Mouse (Mus musculus) megakaryocyte-erythroid progenitor cell, adult 5-6 weeks (primary cell): ENCODE measurements around the gene Calr. TPM values are rescaled to one million over a fixed set of nuclear protein-coding genes. Genes with fewer than 3 reads are reported as not detected.

Source experiments
- ATAC-seq: replicated peaks from 2 replicates; pipeline ENCODE4 v1.8.0; 2016; ENCODE audit warnings: mild to moderate bottlenecking, inconsistent platforms; ENCODE audit not compliant: severe bottlenecking, poor library complexity, low FRiP score, low TSS enrichment
- total RNA-seq, 2 experiments: library from RNA; stranded (forward) in 1 of 2; stranded (reverse) in 1 of 2; fragments of 200-1000, 215-1000 nt in 1 of 2; fragments of >200 nt in 1 of 2; fragmentation: Nextera tagmentation in 1 of 2; gene quantifications; 2 replicates each; pipeline ENCODE4 v1.2.3; 2014 to 2017

The Calr gene
- 286 and 320 TPM in 2 replicates for total RNA-seq (2014; fragmentation: Nextera tagmentation)
- total RNA-seq (2017) = 1,361 and 1,527 TPM in 2 replicates

GRCm38 (mm10) chr8:84846722-84847572, at the start of gene Calr:
Gene Calr, minus strand, starts transcription at chr8:84846934.
- ATAC-seq = peak; percentile 94

- ATAC-seq = no peak
Measured at GRCm38 (mm10) chr8:84895963-84896362, 49.2 kb upstream of the Calr start.

- peak; percentile 99 for ATAC-seq
Measured at GRCm38 (mm10) chr8:84893709-84894134, 47.0 kb upstream of the Calr start, which contains the start of gene Gcdh. Gene Gcdh, minus strand, starts transcription at chr8:84893921.

DNA sequence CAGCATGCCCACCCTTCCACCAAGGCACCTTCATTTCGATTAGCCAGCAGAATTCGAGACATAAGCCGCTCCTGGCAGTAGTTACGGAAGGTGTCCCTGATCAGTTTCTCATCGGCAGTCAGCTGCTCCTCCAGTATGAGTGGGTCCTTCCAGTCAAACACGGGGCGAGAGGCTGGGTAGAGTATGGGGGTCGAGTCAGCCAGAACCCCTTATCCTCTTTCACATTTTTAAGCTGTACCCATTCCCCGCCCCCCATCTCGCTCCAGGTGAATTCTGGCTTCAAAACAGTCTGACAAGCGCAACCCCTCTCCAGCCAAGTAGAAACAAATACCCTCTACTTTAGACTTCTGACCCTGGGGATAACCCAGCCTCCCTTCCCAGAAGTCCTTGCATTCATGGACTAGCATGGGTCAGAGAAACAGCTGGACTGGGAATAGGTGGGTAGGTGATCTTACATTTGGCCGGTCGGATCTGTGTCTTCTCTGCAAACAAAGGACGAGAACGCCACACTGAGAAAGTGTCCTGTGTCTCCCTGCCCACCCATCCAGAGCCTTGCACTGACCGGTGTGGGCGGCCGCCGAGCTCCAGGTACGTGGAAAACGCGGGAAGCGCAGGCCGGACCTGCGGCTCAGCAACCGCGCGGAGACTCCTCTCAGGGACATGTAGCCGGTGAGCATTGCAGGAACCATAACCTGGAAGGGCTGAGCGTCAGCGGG, 46.4 kb upstream of the Calr start:
- ATAC-seq = no peak

GRCm38 (mm10) chr8:84889141-84889540, 42.4 kb upstream of the Calr start:
- no peak for ATAC-seq

- ATAC-seq = no peak
Measured at GRCm38 (mm10) chr8:84888280-84888679, 41.5 kb upstream of the Calr start.

- peak; percentile 67 for ATAC-seq
Measured at GRCm38 (mm10) chr8:84884728-84885127, 38.0 kb upstream of the Calr start.

GRCm38 (mm10) chr8:84878915-84879314, 32.2 kb upstream of the Calr start:
- no peak for ATAC-seq

DNA sequence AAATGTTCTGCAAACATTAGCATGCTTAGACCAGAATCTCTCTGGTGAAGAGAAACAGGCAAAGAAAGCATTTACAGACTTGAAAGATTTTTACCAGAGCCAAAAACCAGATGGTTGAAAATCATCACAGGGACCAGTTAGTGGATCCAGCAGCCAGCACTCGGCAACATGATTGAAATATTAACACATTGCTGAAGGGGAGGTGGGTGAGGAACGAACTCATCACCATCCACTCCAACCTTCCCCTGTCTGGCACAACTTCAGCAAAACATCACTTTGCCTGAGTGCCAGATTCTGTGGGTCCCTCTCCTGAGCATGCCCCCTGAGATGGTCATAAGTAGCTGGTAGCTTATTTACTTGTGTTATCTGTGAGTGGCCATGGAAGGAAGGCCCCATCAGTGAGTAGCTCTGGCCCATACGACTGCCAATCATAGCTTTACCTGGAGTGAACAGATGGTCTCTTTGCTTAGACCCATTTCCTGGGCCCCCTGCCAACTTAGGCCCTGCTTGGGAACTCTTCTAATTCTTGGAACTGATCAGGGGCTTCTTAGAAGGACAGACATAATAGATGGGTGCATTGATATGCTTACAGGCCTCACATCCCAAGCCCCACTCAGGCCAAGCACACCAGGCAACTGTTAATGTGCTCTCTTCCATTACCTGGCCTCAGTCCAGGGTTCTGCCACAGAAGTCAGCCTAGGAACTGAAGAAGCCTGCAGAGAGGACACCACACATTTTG, 30.7 kb upstream of the Calr start:
- peak; percentile 34; the same call in 1 of the 2 replicates for ATAC-seq

DNA sequence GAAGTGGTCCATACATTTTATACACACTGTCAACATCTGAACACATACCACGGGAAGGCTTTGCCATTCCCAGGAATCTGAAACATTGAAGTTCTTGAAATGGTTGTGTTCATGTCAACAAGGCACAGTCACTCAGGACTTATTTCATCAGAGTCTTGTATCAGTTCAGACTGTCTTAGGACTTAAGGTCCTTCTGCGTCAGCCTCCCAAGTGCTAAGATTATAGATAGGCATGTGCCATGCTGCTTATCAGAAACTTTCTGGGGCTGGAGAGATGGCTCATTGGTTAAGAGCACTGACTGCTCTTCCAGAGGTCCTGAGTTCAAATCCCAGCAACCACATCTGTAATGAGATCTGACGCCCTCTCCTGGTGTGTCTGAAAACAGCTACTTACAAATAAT, 27.6 kb upstream of the Calr start:
- no peak for ATAC-seq

DNA sequence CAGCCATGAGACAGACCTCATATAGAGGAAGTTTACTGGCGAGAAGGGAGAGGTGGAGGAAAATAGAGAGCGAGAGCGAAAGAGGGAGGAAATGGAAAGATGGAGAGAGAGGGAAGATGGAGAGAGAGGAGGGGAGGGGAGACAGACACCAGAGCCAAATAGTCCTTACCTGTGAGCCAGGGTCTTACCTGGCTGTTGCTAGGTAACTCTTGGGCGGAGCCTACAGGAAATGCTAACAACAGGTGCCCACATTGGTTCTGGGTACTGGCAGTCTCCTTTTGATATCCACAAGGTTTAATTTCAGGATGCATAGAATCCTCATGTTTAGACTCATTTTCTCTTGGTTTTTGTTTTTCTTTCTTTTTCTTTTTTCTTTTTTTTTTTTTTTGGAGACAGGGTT, 26.3 kb upstream of the Calr start:
- no peak for ATAC-seq

DNA sequence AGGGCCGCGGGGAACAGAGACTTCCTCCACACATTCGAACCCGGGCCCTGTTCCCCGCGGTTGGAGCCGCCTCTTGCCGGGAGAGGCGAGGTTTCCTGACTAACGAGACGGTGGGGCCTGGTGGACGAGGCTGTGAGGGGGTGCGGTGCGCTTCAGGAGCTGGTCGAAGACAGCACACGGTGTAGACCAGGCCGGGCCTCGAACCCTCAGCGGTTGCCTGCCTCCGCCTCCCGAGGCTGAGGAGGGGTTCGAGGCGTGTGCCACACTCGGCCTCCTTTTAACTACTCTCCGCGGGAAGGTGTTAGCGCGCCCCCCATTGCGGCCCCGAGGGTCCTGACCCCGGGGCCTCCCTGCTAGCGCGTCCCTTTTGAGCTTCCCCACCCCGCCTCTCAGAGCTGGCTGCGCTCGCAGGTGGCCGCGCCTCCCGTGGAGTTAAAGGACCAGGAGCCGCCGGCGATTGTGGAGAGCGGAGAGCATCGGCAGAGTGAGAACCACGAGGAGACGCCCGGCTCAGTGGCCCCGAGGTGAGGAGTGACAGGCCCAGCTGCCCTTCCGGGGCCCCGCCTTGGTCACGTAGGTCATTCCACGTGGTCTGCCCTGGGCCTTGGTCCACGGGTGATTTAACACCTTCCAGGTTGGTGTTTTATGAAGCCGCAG, 25.7 kb upstream of the Calr start:
- ATAC-seq = peak; percentile 36

GRCm38 (mm10) chr8:84871376-84872308, 24.9 kb upstream of the Calr start, which contains the start of gene Syce2:
Gene Syce2, plus strand, starts transcription at chr8:84872111.
- peak; percentile 61 for ATAC-seq

- ATAC-seq = peak; percentile 93
Measured at GRCm38 (mm10) chr8:84856864-84857441, 10.2 kb upstream of the Calr start, which contains the start of gene Farsa. Gene Farsa, plus strand, starts transcription at chr8:84856989.

- 0 out of 2 replicates have a peak, but pooled peaks have one; percentile 3 for ATAC-seq
Measured at GRCm38 (mm10) chr8:84856434-84856833, 9.7 kb upstream of the Calr start.

DNA sequence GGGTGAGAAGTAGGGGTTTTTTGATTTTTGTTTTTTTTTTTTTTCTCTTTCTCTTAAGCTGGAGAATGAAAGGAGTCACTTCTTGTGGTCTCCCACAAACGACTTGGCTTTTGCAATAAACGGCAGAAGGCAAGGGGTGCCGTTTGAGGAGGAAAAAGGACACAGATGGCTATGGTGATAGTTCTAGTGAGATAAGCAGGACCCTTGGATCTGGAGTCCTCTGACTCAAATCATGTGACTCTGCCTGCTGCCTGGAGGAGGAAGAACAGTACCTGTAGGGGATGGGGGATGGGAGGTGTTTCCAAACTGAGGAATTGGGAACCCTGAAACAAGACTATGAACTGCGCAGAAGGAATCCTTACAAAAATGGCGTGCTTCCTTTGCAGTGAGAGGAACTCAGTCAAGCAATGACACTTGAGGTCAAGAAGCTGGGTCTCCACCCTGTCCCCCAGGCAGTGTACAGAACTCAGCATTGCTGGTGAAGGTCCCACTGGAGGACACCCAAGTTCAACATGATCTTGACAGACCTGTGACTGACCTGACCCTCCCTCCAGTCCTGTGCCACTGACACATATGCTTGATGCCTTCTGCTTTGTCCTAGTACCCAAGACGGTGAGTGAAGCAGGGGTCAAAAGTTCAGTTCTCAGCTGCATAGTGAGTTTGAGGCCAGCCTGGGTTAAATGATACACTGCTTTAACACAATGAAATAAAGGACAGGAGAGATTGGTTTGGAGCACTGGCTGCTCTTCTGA, 1.1 kb upstream of the Calr start:
- peak; percentile 19 for ATAC-seq

GRCm38 (mm10) chr8:84846094-84846721, 526 bp downstream of the Calr start:
- ATAC-seq = no peak
